Comparison of ENCODE assay signal across 10 mouse cellular contexts in genomic region chr9:63970388-63970787, GRCm38 (mm10). TPM values are rescaled to one million over a fixed set of nuclear protein-coding genes. Genes with fewer than 3 reads are reported as not detected.
A peak's percentile ranks its signal among the peaks of the same experiment; 100 is the strongest.
DNase-seq lines count a peak whose midpoint lies in the region; ATAC-seq and TF ChIP-seq lines count a peak whose summit lies in the region.
"Had no signal": no experiment of that assay in that cellular context is flagged by ENCODE, and none has a peak within 500 bp of the region (broad histone marks: within the 10 kb centered on the region; RNA-seq: fewer than 3 reads in every experiment).

No protein-coding gene starts in this region.

- H3K27ac ChIP-seq in forebrain, embryonic 13.5 days: 0 out of 2 replicates have a peak overlapping the region, but pooled peaks have one; percentile 4
- no peak overlapping the region for H3K27ac ChIP-seq in forebrain, postnatal 0 days (ENCODE audit: low read depth, low read length)
- H3K27ac ChIP-seq in heart, embryonic 10.5 days: peak overlapping the region; percentile 86
- H3K27ac ChIP-seq in kidney, embryonic 14.5 days (ENCODE audit: low read depth, low read length): peak overlapping the region; percentile 76
- peak overlapping the region; percentile 78 for H3K27ac ChIP-seq in lung, postnatal 0 days (ENCODE audit: low read length)

- peak; percentile 86 for TF ChIP-seq EP300 in lung, postnatal 0 days (IDR thresholded peaks at IDR 0.05)

- H3K36me3 ChIP-seq in forebrain, embryonic 13.5 days (ENCODE audit: poor library complexity, severe bottlenecking): no peaks in the 10 kb centered on the region
- no peaks in the 10 kb centered on the region for H3K36me3 ChIP-seq in forebrain, postnatal 0 days (ENCODE audit: insufficient read depth)
- peaks cover 36% of the 10 kb centered on the region for H3K36me3 ChIP-seq in heart, embryonic 10.5 days
- H3K36me3 ChIP-seq in kidney, embryonic 14.5 days (ENCODE audit: control insufficient read depth, insufficient read depth, low read length): peaks cover 5% of the 10 kb centered on the region; the same call in 1 of the 2 replicates
- H3K36me3 ChIP-seq in lung, postnatal 0 days (ENCODE audit: insufficient read depth, low read length): no peaks in the 10 kb centered on the region

- no peak overlapping the region for H3K4me3 ChIP-seq in forebrain, embryonic 13.5 days
- H3K4me3 ChIP-seq in forebrain, postnatal 0 days (ENCODE audit: low read depth, low read length): no peak overlapping the region
- no peak overlapping the region for H3K4me3 ChIP-seq in heart, embryonic 10.5 days
- no peak overlapping the region for H3K4me3 ChIP-seq in kidney, embryonic 14.5 days (ENCODE audit: low read length)
- no peak overlapping the region for H3K4me3 ChIP-seq in lung, postnatal 0 days (ENCODE audit: low read depth, low read length)
- H3K4me3 ChIP-seq: limb, embryonic 12.5 days had no signal

- 85% methylated on average over 12 of the region's 12 CpGs for WGBS in forebrain, embryonic 13.5 days
- WGBS in forebrain, postnatal 0 days: 82% methylated on average over 12 of the region's 12 CpGs
- 53% methylated on average over 12 of the region's 12 CpGs for WGBS in heart, embryonic 10.5 days
- WGBS in kidney, embryonic 14.5 days: 53% methylated on average over 12 of the region's 12 CpGs
- WGBS in lung, postnatal 0 days: 23% methylated on average over 12 of the region's 12 CpGs

- H3K4me1 ChIP-seq in forebrain, embryonic 13.5 days: peaks cover 70% of the 10 kb centered on the region
- H3K4me1 ChIP-seq in forebrain, postnatal 0 days (ENCODE audit: insufficient read depth): peaks cover 2% of the 10 kb centered on the region; the same call in 1 of the 2 replicates
- peaks cover 94% of the 10 kb centered on the region for H3K4me1 ChIP-seq in heart, embryonic 10.5 days
- peaks cover 81% of the 10 kb centered on the region for H3K4me1 ChIP-seq in kidney, embryonic 14.5 days (ENCODE audit: control insufficient read depth, insufficient read depth, low read length)
- peaks cover 40% of the 10 kb centered on the region for H3K4me1 ChIP-seq in lung, postnatal 0 days (ENCODE audit: insufficient read depth, low read depth, low read length)

- H3K27me3 ChIP-seq in forebrain, embryonic 13.5 days: no peaks in the 10 kb centered on the region
- H3K27me3 ChIP-seq in forebrain, postnatal 0 days (ENCODE audit: insufficient read depth, low read length): no peaks in the 10 kb centered on the region
- no peaks in the 10 kb centered on the region for H3K27me3 ChIP-seq in heart, embryonic 10.5 days (ENCODE audit: insufficient read depth, poor library complexity, severe bottlenecking)
- no peaks in the 10 kb centered on the region for H3K27me3 ChIP-seq in kidney, embryonic 14.5 days (ENCODE audit: control insufficient read depth, insufficient read depth, low read length)
- H3K27me3 ChIP-seq in lung, postnatal 0 days (replicated peaks; ENCODE audit: insufficient read depth, low read length): no peaks in the 10 kb centered on the region
- H3K27me3 ChIP-seq: limb, embryonic 12.5 days had no signal

- no peak for TF ChIP-seq CTCF in forebrain, postnatal 0 days (IDR thresholded peaks at IDR 0.05; ENCODE audit: low read depth)
- TF ChIP-seq CTCF in lung, postnatal 0 days (IDR thresholded peaks at IDR 0.05): no peak

- no peak overlapping the region for H3K9ac ChIP-seq in forebrain, embryonic 13.5 days
- no peak overlapping the region for H3K9ac ChIP-seq in forebrain, postnatal 0 days
- H3K9ac ChIP-seq in kidney, embryonic 14.5 days (ENCODE audit: low read depth, low read length): no peak overlapping the region
- no peak overlapping the region for H3K9ac ChIP-seq in lung, postnatal 0 days (replicated peaks; ENCODE audit: low read depth)
- H3K9ac ChIP-seq: limb, embryonic 12.5 days had no signal

- no peaks in the 10 kb centered on the region for H3K9me3 ChIP-seq in forebrain, embryonic 13.5 days (replicated peaks)
- no peaks in the 10 kb centered on the region for H3K9me3 ChIP-seq in forebrain, postnatal 0 days (ENCODE audit: low read length)
- H3K9me3 ChIP-seq in heart, embryonic 10.5 days: no peaks in the 10 kb centered on the region
- no peaks in the 10 kb centered on the region for H3K9me3 ChIP-seq in kidney, embryonic 14.5 days (ENCODE audit: control insufficient read depth, low read length)
- H3K9me3 ChIP-seq in lung, postnatal 0 days (ENCODE audit: low read length): no peaks in the 10 kb centered on the region
- H3K9me3 ChIP-seq: limb, embryonic 12.5 days had no signal

- ATAC-seq in forebrain, embryonic 13.5 days: no peak
- no peak for ATAC-seq in forebrain, postnatal 0 days
- ATAC-seq in kidney, embryonic 14.5 days (ENCODE audit: low FRiP score, low TSS enrichment): no peak
- ATAC-seq in lung, postnatal 0 days: peak; percentile 25

- no peak for DNase-seq in forebrain, postnatal 0 days
- no peak for DNase-seq in heart, embryonic 10.5 days (ENCODE audit: low spot score)
- peak; percentile 68 for DNase-seq in lung, postnatal 0 days (ENCODE audit: low spot score)
- DNase-seq in layer of hippocampus, adult 18-20 months (ENCODE audit: low spot score in 2 of 2): no peak
- no peak for DNase-seq in layer of hippocampus, adult 8-10 months (ENCODE audit: low spot score in 2 of 2)
- no peak for DNase-seq in thymus, postnatal 0 days (ENCODE audit: low spot score)
- DNase-seq: B cell, adult 2 months had no signal

- no peak overlapping the region for H3K4me2 ChIP-seq in forebrain, embryonic 13.5 days
- no peak overlapping the region for H3K4me2 ChIP-seq in forebrain, postnatal 0 days (ENCODE audit: low read depth)
- H3K4me2 ChIP-seq in kidney, embryonic 14.5 days (replicated peaks; ENCODE audit: low read depth, low read length): no peak overlapping the region
- H3K4me2 ChIP-seq in lung, postnatal 0 days (replicated peaks; ENCODE audit: low read depth, low read length): no peak overlapping the region
- H3K4me2 ChIP-seq: limb, embryonic 12.5 days had no signal

RNA-seq across cellular contexts. Expression of gene Smad6, which starts 51.5 kb away (rescaled TPM):
- 1.6 and 1.7 TPM in 2 replicates for polyA plus RNA-seq in forebrain, embryonic 13.5 days (2015; fragmentation: Nextera tagmentation; extraction: Ambion mirVana)
- 4.5 and 7.5 TPM in 2 replicates for total RNA-seq in forebrain, postnatal 0 days (2014; rRNA removed)
- 1.4 and 1.5 TPM in 2 replicates for polyA plus RNA-seq in forebrain, postnatal 0 days (2015; fragmentation: Nextera tagmentation; extraction: Ambion mirVana)
- 29.4 and 47.2 TPM in 2 replicates for polyA plus RNA-seq in heart, embryonic 10.5 days (2016; fragmentation: Nextera tagmentation; extraction: Ambion mirVana)
- polyA plus RNA-seq in kidney, embryonic 14.5 days (2014; fragmentation: Nextera tagmentation; extraction: Ambion mirVana): 12.2 and 14.3 TPM in 2 replicates
- polyA plus RNA-seq in lung, postnatal 0 days (2015; fragmentation: Nextera tagmentation; extraction: Ambion mirVana): 13.4 and 15.3 TPM in 2 replicates
- total RNA-seq in layer of hippocampus, adult 18-20 months (2021): 1 to 10 TPM; 1.3 to 2.5 TPM
- total RNA-seq in layer of hippocampus, adult 8-10 months (2022): 1 to 10 TPM; 1.7 to 2.5 (median 2.0) TPM
- 0.96 and 1.4 TPM in 2 replicates for polyA plus RNA-seq in thymus, postnatal 0 days (2015; fragmentation: Nextera tagmentation; extraction: Ambion mirVana)
